Mouse (Mus musculus) megakaryocyte, embryonic 14.5 days (primary cell): ENCODE results near the gene I0C0044D17Rik.

Experiments used
- FLI1 ChIP-seq: IDR thresholded peaks from 2 replicates; pipeline ENCODE4 v1.6.1; 2012; ENCODE audit warnings: low read length, inconsistent platforms, mixed read lengths
- GATA1 ChIP-seq: IDR thresholded peaks from 3 replicates; pipeline ENCODE4 v1.6.1; 2012; ENCODE audit warnings: mixed read lengths, low read length, inconsistent platforms, borderline replicate concordance

DNA sequence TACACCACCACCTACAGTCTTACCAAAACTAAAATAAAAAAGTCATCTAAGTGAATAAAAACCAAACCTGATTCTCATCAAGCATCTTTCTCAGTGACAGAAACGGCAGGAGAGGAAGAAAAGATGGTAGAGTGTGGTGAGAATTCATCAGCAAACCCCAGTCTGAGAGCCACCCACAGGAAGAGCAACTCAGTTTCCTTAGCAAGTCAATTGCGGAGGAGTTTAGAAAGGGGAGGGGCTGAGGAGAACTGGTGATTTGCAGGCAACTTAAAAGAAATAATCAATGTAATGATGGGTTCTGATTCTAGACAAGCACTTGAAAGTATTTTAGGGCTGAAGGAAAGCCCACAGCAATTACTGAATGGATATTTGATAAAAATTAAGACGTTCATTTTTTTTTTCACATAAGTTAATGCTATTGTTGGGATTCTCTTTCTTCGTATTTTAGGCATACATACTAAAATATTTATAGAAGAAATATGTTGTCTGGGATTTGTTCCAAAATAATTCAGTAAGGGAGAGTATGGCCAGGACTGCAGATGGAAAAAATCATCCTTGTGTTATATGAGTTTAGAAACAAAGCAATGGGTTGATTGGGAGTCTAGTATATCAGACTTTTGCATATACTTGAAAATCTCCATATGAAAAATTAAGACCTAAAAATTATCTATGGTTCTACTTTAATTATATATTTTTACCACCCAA is 34.7 kb upstream of the I0C0044D17Rik start:
- no peak for TF ChIP-seq GATA1
- TF ChIP-seq FLI1 = no peak
